Mouse (Mus musculus): ENCODE results near the gene Zwilch. TPM values are rescaled to one million over a fixed set of nuclear protein-coding genes. Genes with fewer than 3 reads are reported as not detected.

Zwilch gene
- total and polyA plus RNA-seq, 3 experiments: 49.3 to 74.1 (median 72.8) TPM

- in situ Hi-C loops (cut with MboI; ENCODE audit: low pct_ligation_motif_present, low pct_unique_long_range_greater_than_20kb, low sequenced_read_pairs): no loop called here
- TF ChIP-seq ZKSCAN1 (IDR thresholded peaks at IDR 0.05; ENCODE audit: borderline replicate concordance, low read depth, low read length) (no peak), MAX (IDR thresholded peaks at IDR 0.05; ENCODE audit: low read length) (no peak), UBTF (IDR thresholded peaks at IDR 0.05; ENCODE audit: low read depth, low read length) (no peak), ZC3H11A (IDR thresholded peaks at IDR 0.05; ENCODE audit: low read depth, low read length) (no peak), ETS1 (conservative IDR thresholded peaks at IDR 0.05; ENCODE audit: low read depth, low read length) (no peak), NRF1 (IDR thresholded peaks at IDR 0.05; ENCODE audit: low read depth, low read length) (no peak), IRF4 (IDR thresholded peaks at IDR 0.05; ENCODE audit: low read depth, low read length) (no peak), CHD2 (IDR thresholded peaks at IDR 0.05; ENCODE audit: low read length) (no peak), BHLHE40 (IDR thresholded peaks at IDR 0.05; ENCODE audit: low read depth, low read length) (no peak)
- H3K27me3 ChIP-seq (replicated peaks): no peaks in the 10 kb centered on the region
- H3K36me3 ChIP-seq (replicated peaks in 1 of 2; ENCODE audit: control insufficient read depth in 1 of 2, insufficient read depth in 1 of 2, low read length in 1 of 2): no peaks in the 10 kb centered on the region
- H3K79me2 ChIP-seq (replicated peaks; ENCODE audit: control insufficient read depth, extremely low read depth, insufficient read depth, poor library complexity, severe bottlenecking): no peaks in the 10 kb centered on the region
- H3K9me3 ChIP-seq (replicated peaks; ENCODE audit: low read length): no peaks in the 10 kb centered on the region
- no peak overlapping the region for H3K27ac ChIP-seq (ENCODE audit: insufficient read depth, low read depth)
- no peak overlapping the region for H3K9ac ChIP-seq (ENCODE audit: insufficient read depth, low read depth)
- no peak overlapping the region for H3K4me3 ChIP-seq (replicated peaks in 1 of 3; ENCODE audit: low read depth in 2 of 3, low read length in 2 of 3, poor library complexity in 1 of 3)
- DNase-seq (ENCODE audit: extremely low read depth): peak; percentile 39
- dilution Hi-C loops (cut with MboI; ENCODE audit: extremely low pct_ligation_motif_present, extremely low pct_unique_long_range_greater_than_20kb, low sequenced_read_pairs): no loop called here
- no peak overlapping the region for H3K4me2 ChIP-seq (ENCODE audit: insufficient read depth, low read depth, poor library complexity, severe bottlenecking)
- H3K4me1 ChIP-seq (ENCODE audit: control insufficient read depth in 1 of 2, insufficient read depth in 2 of 2): peaks cover 3 to 14% of the 10 kb centered on the region in 2 experiments; a peak in 3 of 4 replicates
Observed at GRCm38 (mm10) chr9:64105301-64105700, 67.6 kb downstream of the Zwilch start.

DNA sequence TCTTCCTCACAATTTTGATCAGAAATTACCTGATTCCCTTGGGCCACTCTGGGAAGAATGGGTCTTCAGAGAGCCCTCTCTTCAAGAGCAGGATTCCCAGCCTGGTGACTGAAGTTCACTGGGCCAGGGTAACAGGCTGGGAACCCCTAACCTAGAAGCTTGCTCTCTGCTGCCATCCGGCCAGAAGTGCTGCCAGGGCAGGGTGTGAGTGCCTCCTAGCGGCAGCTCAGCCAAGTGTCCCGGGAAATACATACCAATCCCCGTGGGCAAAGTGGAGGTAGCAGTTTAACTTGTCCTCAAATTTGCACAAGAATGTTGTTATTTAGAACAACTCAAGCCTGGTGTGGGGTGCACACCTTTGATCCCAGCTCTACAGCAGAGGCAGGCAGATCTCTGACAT lies 72.5 kb downstream of the Zwilch start:
- no peak overlapping the region for H3K9ac ChIP-seq (ENCODE audit: insufficient read depth, low read depth)
- H3K36me3 ChIP-seq (replicated peaks in 1 of 2; ENCODE audit: control insufficient read depth in 1 of 2, insufficient read depth in 1 of 2, low read length in 1 of 2): no peaks in the 10 kb centered on the region
- no peak overlapping the region for H3K27ac ChIP-seq (ENCODE audit: insufficient read depth, low read depth)
- no peaks in the 10 kb centered on the region for H3K9me3 ChIP-seq (replicated peaks; ENCODE audit: low read length)
- H3K4me1 ChIP-seq (ENCODE audit: control insufficient read depth in 1 of 2, insufficient read depth in 2 of 2): peaks cover 3 to 10% of the 10 kb centered on the region in 2 experiments; a peak in 3 of 4 replicates
- TF ChIP-seq MAFK (IDR thresholded peaks at IDR 0.05; ENCODE audit: insufficient replicate concordance, low read length) (no peak), MYC (IDR thresholded peaks at IDR 0.05; ENCODE audit: low read depth, low read length) (no peak), JUND (conservative IDR thresholded peaks at IDR 0.05; ENCODE audit: low read depth, low read length) (no peak), MAX (IDR thresholded peaks at IDR 0.05; ENCODE audit: low read length) (0 out of 2 replicates have a peak, but pooled peaks have one; percentile 18), USF1 (IDR thresholded peaks at IDR 0.05; ENCODE audit: low read depth, low read length) (no peak), CTCF (conservative IDR thresholded peaks at IDR 0.05 in 1 of 2, IDR thresholded peaks at IDR 0.05 in 1 of 2; ENCODE audit: low read depth in 2 of 2, low read length in 2 of 2) (peak; percentile 71 to 98), RAD21 (IDR thresholded peaks at IDR 0.05; ENCODE audit: low read depth, low read length) (peak; percentile 95), CHD1 (IDR thresholded peaks at IDR 0.05; ENCODE audit: low read depth, low read length) (no peak), SIN3A (IDR thresholded peaks at IDR 0.05; ENCODE audit: low read length) (no peak), SMC3 (IDR thresholded peaks at IDR 0.05; ENCODE audit: low read depth, low read length) (peak; percentile 75), BHLHE40 (IDR thresholded peaks at IDR 0.05; ENCODE audit: low read depth, low read length) (no peak), ZC3H11A (IDR thresholded peaks at IDR 0.05; ENCODE audit: low read depth, low read length) (peak; percentile 21; the same call in 1 of the 2 replicates), UBTF (IDR thresholded peaks at IDR 0.05; ENCODE audit: low read depth, low read length) (no peak), GABPA (IDR thresholded peaks at IDR 0.05; ENCODE audit: insufficient replicate concordance, low read depth, low read length) (no peak), NELFE (IDR thresholded peaks at IDR 0.05; ENCODE audit: low read depth, low read length) (peak; percentile 19; the same call in 1 of the 2 replicates), EP300 (IDR thresholded peaks at IDR 0.05; ENCODE audit: low read length) (no peak), CHD2 (IDR thresholded peaks at IDR 0.05; ENCODE audit: low read length) (no peak), HCFC1 (IDR thresholded peaks at IDR 0.05; ENCODE audit: low read depth, low read length) (no peak)
- dilution Hi-C loops (cut with MboI; ENCODE audit: extremely low pct_ligation_motif_present, extremely low pct_unique_long_range_greater_than_20kb, low sequenced_read_pairs): no loop called here
- no peaks in the 10 kb centered on the region for H3K27me3 ChIP-seq (replicated peaks)
- no peak overlapping the region for H3K4me2 ChIP-seq (ENCODE audit: insufficient read depth, low read depth, poor library complexity, severe bottlenecking)
- no peak overlapping the region for H3K4me3 ChIP-seq (replicated peaks in 1 of 3; ENCODE audit: low read depth in 2 of 3, low read length in 2 of 3, poor library complexity in 1 of 3)
- peak; percentile 67 for DNase-seq (ENCODE audit: extremely low read depth)
- in situ Hi-C loops (cut with MboI; ENCODE audit: low pct_ligation_motif_present, low pct_unique_long_range_greater_than_20kb, low sequenced_read_pairs): no loop called here
- H3K79me2 ChIP-seq (replicated peaks; ENCODE audit: control insufficient read depth, extremely low read depth, insufficient read depth, poor library complexity, severe bottlenecking): no peaks in the 10 kb centered on the region
